In the genomic region with DNA sequence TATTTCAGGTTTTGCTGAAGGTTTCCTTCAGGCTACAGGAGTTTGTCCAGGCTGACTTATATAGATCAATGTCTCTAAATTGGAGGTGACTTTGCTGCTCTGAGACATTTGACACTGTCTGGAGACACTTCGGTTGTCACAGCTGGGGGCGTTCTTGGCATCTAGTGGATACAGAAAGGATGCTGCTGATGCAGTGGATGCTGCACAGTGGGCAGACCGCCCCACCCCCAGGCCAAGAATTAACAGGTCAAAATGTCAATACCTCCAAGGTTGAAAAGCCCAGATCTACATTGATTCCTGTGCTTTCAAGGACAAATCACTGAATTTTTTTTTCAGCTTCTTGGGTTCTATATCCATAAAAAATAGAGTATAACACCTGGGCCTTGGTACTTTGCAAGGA, we compare ENCODE assay signal across 17 mouse cellular contexts.
"Had no signal": no experiment of that assay in that cellular context is flagged by ENCODE, and none has a peak within 500 bp of the region (broad histone marks: within the 10 kb centered on the region; RNA-seq: fewer than 3 reads in every experiment).

No protein-coding gene starts in this region.

- DNase-seq: lung, adult 18-20 months; lung, embryonic 14.5 days; lung, postnatal 10 days; lung, postnatal 4 days; retina, postnatal 1 day; right cerebral cortex, adult 18-20 months; right cerebral cortex, postnatal 25 days; right cerebral cortex, postnatal 4 days; spleen, adult 18-20 months; thymus, adult 18-20 months; thymus, postnatal 14 days; thymus, postnatal 36 days had no signal

- H3K4me1 ChIP-seq: midbrain, embryonic 10.5 days; neural tube, embryonic 15.5 days had no signal

- H3K9ac ChIP-seq: liver, embryonic 14.5 days; lung, embryonic 14.5 days; neural tube, embryonic 13.5 days; neural tube, embryonic 15.5 days had no signal

- H3K9me3 ChIP-seq: midbrain, embryonic 10.5 days; neural tube, embryonic 13.5 days; neural tube, embryonic 15.5 days had no signal

- H3K27me3 ChIP-seq: neural tube, embryonic 13.5 days; neural tube, embryonic 15.5 days had no signal

- H3K27ac ChIP-seq: liver, embryonic 14.5 days; midbrain, embryonic 10.5 days; neural tube, embryonic 13.5 days; neural tube, embryonic 15.5 days had no signal

- H3K4me2 ChIP-seq: lung, embryonic 14.5 days; neural tube, embryonic 13.5 days; neural tube, embryonic 15.5 days had no signal

- H3K36me3 ChIP-seq: midbrain, embryonic 10.5 days; neural tube, embryonic 13.5 days; neural tube, embryonic 15.5 days had no signal

- H3K4me3 ChIP-seq: midbrain, embryonic 10.5 days; myocyte; neural tube, embryonic 13.5 days; neural tube, embryonic 15.5 days had no signal
